Mouse (Mus musculus) fibroblast of lung, adult 2 months (primary cell): Measurements from ENCODE around the gene Mfn2.
"Not testable (repeated sequence)": the region's sequence is repeated elsewhere in the genome, so short reads cannot be mapped to it uniquely, and the experiment has no call there.

Source experiments
- DNase-seq: peaks from one replicate; pipeline ENCODE4 v3.0.0-alpha.2; 2011; ENCODE audit warnings: low read depth

Mfn2 gene

GRCm38 (mm10) chr4:147868450-147869031 lies 36.0 kb downstream of the Mfn2 start, which contains the start of the genes Miip and Fv1:
Gene Miip (minus strand): TSS chr4:147868816.
Gene Fv1 (plus strand): TSS chr4:147868979.
- peak; percentile 99 for DNase-seq

- no peak for DNase-seq
Observed at GRCm38 (mm10) chr4:147867563-147868449, 36.7 kb downstream of the Mfn2 start.

- peak; percentile 23 for DNase-seq
Observed at GRCm38 (mm10) chr4:147866793-147867192, 37.7 kb downstream of the Mfn2 start.

GRCm38 (mm10) chr4:147866056-147866455 lies 38.4 kb downstream of the Mfn2 start:
- DNase-seq: no peak

DNA sequence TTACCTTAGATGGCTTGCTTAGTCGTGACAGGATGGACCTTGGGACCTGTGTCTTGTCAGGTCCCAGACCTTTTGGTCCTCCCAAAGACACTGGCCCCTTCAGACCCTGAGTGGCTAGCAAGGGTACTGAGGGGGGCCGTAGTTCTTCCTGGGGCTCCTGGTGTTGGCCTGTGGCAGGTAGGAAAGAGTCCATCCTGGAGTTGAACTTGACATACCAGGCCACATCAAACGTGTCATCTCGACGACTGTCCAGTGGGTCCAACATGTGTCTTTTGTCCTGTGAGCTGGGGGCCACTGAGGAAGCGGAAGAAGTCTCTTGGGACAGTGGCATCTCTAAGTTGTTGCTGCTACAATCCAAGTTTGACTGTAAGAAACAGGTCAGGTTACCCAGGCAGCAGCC lies 38.9 kb downstream of the Mfn2 start:
- DNase-seq: no peak

GRCm38 (mm10) chr4:147862051-147862450 lies 42.5 kb downstream of the Mfn2 start:
- no peak for DNase-seq

GRCm38 (mm10) chr4:147850776-147851175 lies 53.7 kb downstream of the Mfn2 start:
- no peak for DNase-seq

- no peak for DNase-seq
Observed at GRCm38 (mm10) chr4:147848584-147848991, 55.9 kb downstream of the Mfn2 start.

GRCm38 (mm10) chr4:147847614-147848583 lies 56.6 kb downstream of the Mfn2 start, which contains the start of gene Zfp933:
Gene Zfp933 (minus strand): TSS chr4:147848366.
- peak; percentile 57 for DNase-seq

- no peak for DNase-seq
Observed at GRCm38 (mm10) chr4:147842871-147843270, 61.6 kb downstream of the Mfn2 start.

- not testable (repeated sequence) for DNase-seq
Observed at GRCm38 (mm10) chr4:147839282-147839681, 65.2 kb downstream of the Mfn2 start.

- no peak for DNase-seq
Observed at GRCm38 (mm10) chr4:147824389-147824788, 80.1 kb downstream of the Mfn2 start.
